Mouse (Mus musculus): ENCODE results near the gene Ankrd50. TPM values are rescaled to one million over a fixed set of nuclear protein-coding genes. Genes with fewer than 3 reads are reported as not detected.

Gene Ankrd50
- polyA plus RNA-seq, 1 experiment from 2014 or later: 42.0 TPM

DNA sequence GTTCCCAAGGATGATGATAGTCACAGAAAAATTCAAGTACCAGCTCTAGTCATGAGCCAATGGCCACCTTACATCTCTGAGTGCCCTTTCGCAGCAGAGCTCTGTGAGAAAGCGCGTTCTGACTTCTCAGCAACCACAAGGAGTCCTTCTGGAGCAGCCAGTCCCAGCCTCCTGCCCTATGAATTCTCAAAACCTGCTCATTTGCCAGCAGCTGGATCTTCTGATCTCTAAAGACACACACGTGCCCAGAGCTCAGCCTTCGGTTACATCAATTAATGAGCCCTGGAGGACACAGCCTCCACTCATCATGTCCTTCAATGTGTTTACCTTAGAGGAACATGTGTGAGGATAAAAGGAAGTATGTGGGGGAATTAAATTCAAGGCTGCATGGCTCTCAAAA lies 53.2 kb downstream of the Ankrd50 start:
- 83% methylated on average over 5 of the region's 5 CpGs for WGBS
- H3K27ac ChIP-seq: no peak overlapping the region
- H3K27me3 ChIP-seq (replicated peaks): no peaks in the 10 kb centered on the region
- H3K9ac ChIP-seq: no peak overlapping the region
- H3K4me3 ChIP-seq: no peak overlapping the region
- no peaks in the 10 kb centered on the region for H3K4me1 ChIP-seq
- no peak overlapping the region for H3K4me2 ChIP-seq (replicated peaks)
- no peaks in the 10 kb centered on the region for H3K9me3 ChIP-seq
- no peak for ATAC-seq (ENCODE audit: low FRiP score, low read depth)
- H3K36me3 ChIP-seq: no peaks in the 10 kb centered on the region

DNA sequence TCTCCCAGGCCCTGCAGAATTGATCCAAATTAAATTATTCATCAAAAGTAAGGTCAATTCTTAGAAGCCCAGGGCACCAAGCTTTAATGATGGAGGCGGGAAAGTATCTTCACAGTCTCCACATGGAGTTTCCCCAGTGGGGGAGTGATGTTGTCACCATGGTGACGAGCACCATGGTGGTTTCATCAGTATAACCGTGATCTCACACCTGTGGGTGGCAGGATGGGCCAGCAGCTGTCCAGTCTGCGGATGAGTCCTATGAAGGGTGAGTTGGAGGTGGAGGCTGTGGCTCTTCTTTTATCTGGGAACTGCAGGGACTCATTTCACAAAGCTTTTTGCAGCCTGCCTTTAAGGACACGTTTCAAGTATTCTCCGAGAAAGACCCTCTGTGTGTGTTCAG lies 53.6 kb downstream of the Ankrd50 start:
- H3K9me3 ChIP-seq: no peaks in the 10 kb centered on the region
- H3K4me2 ChIP-seq (replicated peaks): no peak overlapping the region
- H3K4me1 ChIP-seq: no peaks in the 10 kb centered on the region
- H3K27ac ChIP-seq: no peak overlapping the region
- no peak overlapping the region for H3K4me3 ChIP-seq
- H3K36me3 ChIP-seq: no peaks in the 10 kb centered on the region
- no peak overlapping the region for H3K9ac ChIP-seq
- no peak for ATAC-seq (ENCODE audit: low FRiP score, low read depth)
- H3K27me3 ChIP-seq (replicated peaks): no peaks in the 10 kb centered on the region
- 77% methylated on average over 6 of the region's 6 CpGs for WGBS

DNA sequence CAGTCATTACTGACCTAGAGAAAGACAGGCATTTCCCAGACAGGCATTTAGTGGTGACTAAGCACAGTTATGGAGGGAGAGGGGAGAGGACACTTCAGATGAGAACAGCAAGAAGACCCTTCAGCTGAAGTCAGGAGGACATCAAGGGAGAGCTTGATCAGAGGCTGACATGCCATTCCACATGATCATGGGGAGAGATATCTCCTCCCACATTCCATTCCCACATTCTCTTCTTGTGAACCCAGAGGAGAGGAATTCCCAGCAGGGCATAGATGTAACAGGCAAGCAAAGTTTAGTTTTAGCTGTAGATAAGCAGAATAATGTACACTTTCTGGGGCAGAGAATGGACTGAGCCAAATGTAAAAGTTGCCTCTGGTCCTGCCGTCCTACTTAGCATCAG lies 57.4 kb downstream of the Ankrd50 start:
- ATAC-seq (ENCODE audit: low FRiP score, low read depth): no peak
- no peaks in the 10 kb centered on the region for H3K9me3 ChIP-seq
- H3K27ac ChIP-seq: no peak overlapping the region
- no peaks in the 10 kb centered on the region for H3K27me3 ChIP-seq (replicated peaks)
- no peak overlapping the region for H3K4me2 ChIP-seq (replicated peaks)
- no peaks in the 10 kb centered on the region for H3K36me3 ChIP-seq
- no peak overlapping the region for H3K4me3 ChIP-seq
- WGBS: 89% methylated on average over 1 of the region's 1 CpGs
- H3K4me1 ChIP-seq: no peaks in the 10 kb centered on the region
- no peak overlapping the region for H3K9ac ChIP-seq

DNA sequence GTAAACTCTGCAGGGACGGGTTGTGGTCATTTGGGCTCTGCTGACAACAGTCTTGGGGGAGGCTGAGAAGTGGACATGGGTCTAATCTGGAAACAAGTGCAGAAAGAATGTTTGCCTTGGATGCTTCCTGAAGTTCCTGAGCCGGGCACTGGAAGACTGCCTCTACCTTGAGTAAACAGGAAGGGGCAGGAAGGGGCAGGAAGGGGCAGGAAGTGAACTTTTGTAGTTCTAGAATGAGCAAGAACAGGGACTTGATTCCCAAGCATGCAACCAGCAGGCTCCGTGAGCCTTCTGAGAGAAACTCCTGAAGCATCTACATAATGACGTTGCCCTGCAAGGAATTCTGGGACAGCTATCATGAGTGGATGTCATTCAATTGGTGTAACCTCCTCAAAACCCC lies 60.7 kb downstream of the Ankrd50 start:
- WGBS: 84% methylated on average over 4 of the region's 4 CpGs
- H3K27ac ChIP-seq: no peak overlapping the region

DNA sequence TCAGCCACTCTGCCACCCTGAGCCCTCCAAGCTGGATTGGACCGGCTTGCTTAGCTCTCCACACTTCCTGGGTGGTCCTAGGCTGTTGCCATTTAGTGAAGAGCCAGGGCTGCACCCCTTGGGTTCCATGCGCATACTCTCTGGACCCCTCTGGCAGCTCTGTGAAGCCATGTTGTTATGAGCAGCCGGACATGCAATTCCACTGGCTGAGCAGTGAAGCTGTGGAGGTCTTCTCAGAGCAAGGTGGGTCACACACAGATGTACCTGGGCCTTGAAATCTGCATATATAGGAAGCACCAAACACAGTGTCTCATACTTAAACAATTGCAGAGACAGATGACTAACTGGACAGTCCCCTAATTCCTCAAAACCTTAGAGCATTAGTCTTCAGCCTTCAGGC lies 64.7 kb downstream of the Ankrd50 start:
- no peaks in the 10 kb centered on the region for H3K36me3 ChIP-seq
- H3K4me2 ChIP-seq (replicated peaks): no peak overlapping the region
- H3K4me1 ChIP-seq: no peaks in the 10 kb centered on the region
- H3K9me3 ChIP-seq: no peaks in the 10 kb centered on the region
- no peaks in the 10 kb centered on the region for H3K27me3 ChIP-seq (replicated peaks)
- 86% methylated on average over 3 of the region's 3 CpGs for WGBS
- ATAC-seq (ENCODE audit: low FRiP score, low read depth): no peak
- H3K9ac ChIP-seq: no peak overlapping the region
- no peak overlapping the region for H3K27ac ChIP-seq
- no peak overlapping the region for H3K4me3 ChIP-seq

More for the DNA sequence above, 60.7 kb downstream of the Ankrd50 start:
- Histone ChIP-seq H3K4me3 (no peak overlapping the region), H3K36me3 (no peaks in the 10 kb centered on the region), H3K9ac (no peak overlapping the region), H3K27me3 (replicated peaks) (no peaks in the 10 kb centered on the region), H3K9me3 (no peaks in the 10 kb centered on the region), H3K4me2 (replicated peaks) (no peak overlapping the region), H3K4me1 (no peaks in the 10 kb centered on the region)
- no peak for ATAC-seq (ENCODE audit: low FRiP score, low read depth)

DNA sequence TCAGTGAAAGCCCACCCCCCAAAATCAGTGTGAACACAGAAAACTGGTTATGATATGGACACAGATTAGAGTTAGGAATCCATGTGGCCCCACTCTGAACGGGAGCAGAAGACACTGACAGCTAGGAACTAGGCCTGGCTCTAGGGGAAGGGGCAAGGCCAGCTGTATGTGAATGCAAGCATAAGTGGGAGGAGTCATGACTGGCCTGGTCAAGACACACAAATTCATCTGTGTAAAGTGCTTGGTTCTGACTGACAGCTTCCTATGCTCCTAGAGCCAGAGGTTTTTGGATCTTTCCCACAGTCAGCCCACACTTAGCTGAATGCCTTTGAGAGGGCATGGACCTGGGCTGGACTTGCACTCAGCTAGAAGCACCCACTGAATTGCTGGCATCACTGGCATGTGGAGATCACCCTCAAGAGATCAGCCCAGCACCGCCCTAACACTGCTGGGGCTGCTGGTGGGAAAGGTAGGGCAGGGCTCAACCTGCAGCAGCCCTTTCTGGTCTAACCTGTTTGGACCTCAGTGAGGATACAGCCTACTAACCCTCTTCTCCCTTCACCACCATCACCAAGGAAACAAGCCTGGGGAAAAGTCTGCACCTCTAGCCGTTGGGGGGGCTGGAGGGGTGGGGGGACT lies 69.2 kb downstream of the Ankrd50 start:
- Histone ChIP-seq H3K27ac (no peak overlapping the region), H3K9ac (no peak overlapping the region), H3K4me1 (no peaks in the 10 kb centered on the region), H3K4me2 (replicated peaks) (no peak overlapping the region), H3K27me3 (replicated peaks) (no peaks in the 10 kb centered on the region), H3K36me3 (no peaks in the 10 kb centered on the region), H3K4me3 (no peak overlapping the region), H3K9me3 (no peaks in the 10 kb centered on the region)
- 68% methylated on average over 3 of the region's 3 CpGs for WGBS
- ATAC-seq (ENCODE audit: low FRiP score, low read depth): no peak
